16 mouse cellular contexts compared by ENCODE assay signal in the genomic region with DNA sequence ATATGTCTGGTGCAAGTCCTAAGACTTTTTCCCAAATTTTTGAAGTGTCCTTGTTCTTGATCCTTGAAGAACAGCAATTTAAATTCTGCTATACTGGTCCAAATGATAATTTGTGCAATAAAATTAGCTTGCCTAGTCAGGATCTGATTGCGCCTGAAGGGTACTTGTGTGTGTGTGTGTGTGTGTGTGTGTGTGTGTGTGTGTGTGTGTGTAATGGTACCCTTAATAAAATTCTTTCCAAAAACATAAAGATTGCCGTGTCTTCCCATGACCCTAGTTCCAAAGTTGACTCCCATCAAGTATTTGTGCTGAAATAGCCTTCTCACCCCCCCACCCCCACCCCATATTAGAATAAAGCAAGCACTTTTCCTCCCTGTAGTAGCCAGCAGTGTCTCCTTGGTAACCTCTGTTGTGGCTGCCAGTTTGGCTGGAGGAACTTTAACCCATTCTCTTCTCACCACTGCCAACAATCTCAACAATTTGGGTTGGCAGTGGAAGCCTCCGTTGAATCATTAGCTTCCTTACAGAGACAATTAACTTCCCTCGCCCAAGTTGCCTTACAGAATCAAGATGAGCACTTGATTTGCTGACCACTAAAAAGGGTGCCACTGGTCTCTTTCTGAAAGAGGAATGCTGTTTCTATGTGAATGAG.
DNase-seq lines count a peak whose midpoint lies in the region; ATAC-seq and TF ChIP-seq lines count a peak whose summit lies in the region.
"Had no signal": no experiment of that assay in that cellular context is flagged by ENCODE, and none has a peak within 500 bp of the region (broad histone marks: within the 10 kb centered on the region; RNA-seq: fewer than 3 reads in every experiment).

No protein-coding gene starts in this region.

- no peaks in the 10 kb centered on the region for H3K36me3 ChIP-seq in kidney, embryonic 15.5 days
- no peaks in the 10 kb centered on the region for H3K36me3 ChIP-seq in midbrain, embryonic 14.5 days (ENCODE audit: control insufficient read depth, insufficient read depth, low read length)
- H3K36me3 ChIP-seq in midbrain, embryonic 10.5 days, result no peaks in the 10 kb centered on the region
- H3K36me3 ChIP-seq: heart, embryonic 12.5 days; limb, embryonic 10.5 days; stomach, embryonic 15.5 days had no signal

- WGBS in cerebellum, adult 2 months, result 14% methylated on average over 4 of the region's 4 CpGs
- WGBS in kidney, embryonic 15.5 days, result 82% methylated on average over 4 of the region's 4 CpGs
- WGBS in midbrain, embryonic 14.5 days, result 69% methylated on average over 4 of the region's 4 CpGs
- 88% methylated on average over 4 of the region's 4 CpGs for WGBS in midbrain, embryonic 10.5 days

- ATAC-seq in kidney, embryonic 15.5 days (replicated peaks; ENCODE audit: low FRiP score), result no peak
- ATAC-seq in midbrain, embryonic 14.5 days (ENCODE audit: low FRiP score, low TSS enrichment), result peak; percentile 48; the same call in 1 of the 2 replicates

- H3K4me1 ChIP-seq in cerebellum, adult 2 months (ENCODE audit: control insufficient read depth, insufficient read depth, low read length), result no peaks in the 10 kb centered on the region
- no peaks in the 10 kb centered on the region for H3K4me1 ChIP-seq in kidney, embryonic 15.5 days
- no peaks in the 10 kb centered on the region for H3K4me1 ChIP-seq in midbrain, embryonic 14.5 days (ENCODE audit: control insufficient read depth, insufficient read depth, low read length)
- no peaks in the 10 kb centered on the region for H3K4me1 ChIP-seq in midbrain, embryonic 10.5 days
- H3K4me1 ChIP-seq: heart, embryonic 12.5 days; limb, embryonic 10.5 days; stomach, embryonic 15.5 days had no signal

- peak; percentile 6 for DNase-seq in cerebellum, adult 9-10 months
- no peak for DNase-seq in cerebellum, adult 2 months
- peak; percentile 41 for DNase-seq in kidney, adult 11 months
- peak; percentile 33 for DNase-seq in midbrain, embryonic 14.5 days
- no peak for DNase-seq in midbrain, embryonic 10.5 days (ENCODE audit: low spot score)
- DNase-seq in retina, embryonic 14.5 days (ENCODE audit: low spot score), result peak; percentile 10
- DNase-seq in T-cell, adult 2 months (ENCODE audit: low spot score), result no peak
- DNase-seq: adrenal gland, postnatal 36 days; cerebellum, adult 11 months; gastrocnemius, postnatal 36 days; lung, postnatal 36 days had no signal

- no peak overlapping the region for H3K4me3 ChIP-seq in cerebellum, adult 2 months (replicated peaks; ENCODE audit: insufficient read depth, low read depth, low read length)
- H3K4me3 ChIP-seq in kidney, embryonic 15.5 days (replicated peaks), result no peak overlapping the region
- H3K4me3 ChIP-seq in midbrain, embryonic 14.5 days (replicated peaks; ENCODE audit: low read depth, low read length), result no peak overlapping the region
- no peak overlapping the region for H3K4me3 ChIP-seq in midbrain, embryonic 10.5 days
- H3K4me3 ChIP-seq: heart, embryonic 12.5 days; limb, embryonic 10.5 days; stomach, embryonic 15.5 days had no signal

- H3K27me3 ChIP-seq in cerebellum, adult 2 months (ENCODE audit: control insufficient read depth, insufficient read depth, low read length), result no peaks in the 10 kb centered on the region
- no peaks in the 10 kb centered on the region for H3K27me3 ChIP-seq in kidney, embryonic 15.5 days
- no peaks in the 10 kb centered on the region for H3K27me3 ChIP-seq in midbrain, embryonic 14.5 days (ENCODE audit: control insufficient read depth, insufficient read depth, low read length)
- no peaks in the 10 kb centered on the region for H3K27me3 ChIP-seq in midbrain, embryonic 10.5 days (ENCODE audit: low read depth, poor library complexity, severe bottlenecking)
- H3K27me3 ChIP-seq: heart, embryonic 12.5 days; stomach, embryonic 15.5 days had no signal

- H3K4me2 ChIP-seq in kidney, embryonic 15.5 days, result no peak overlapping the region
- no peak overlapping the region for H3K4me2 ChIP-seq in midbrain, embryonic 14.5 days (ENCODE audit: low read length)
- H3K4me2 ChIP-seq: heart, embryonic 12.5 days; stomach, embryonic 15.5 days had no signal

- TF ChIP-seq CTCF in cerebellum, adult 2 months (IDR thresholded peaks at IDR 0.05; ENCODE audit: borderline replicate concordance, insufficient read depth, low read depth, low read length), result no peak

- no peak overlapping the region for H3K27ac ChIP-seq in cerebellum, adult 2 months (ENCODE audit: insufficient read depth, low read length)
- H3K27ac ChIP-seq in kidney, embryonic 15.5 days, result no peak overlapping the region
- H3K27ac ChIP-seq in midbrain, embryonic 14.5 days (replicated peaks; ENCODE audit: low read depth, low read length), result no peak overlapping the region
- H3K27ac ChIP-seq in midbrain, embryonic 10.5 days (replicated peaks), result no peak overlapping the region
- H3K27ac ChIP-seq: limb, embryonic 10.5 days; liver, embryonic 14.5 days; stomach, embryonic 15.5 days had no signal

- no peak overlapping the region for H3K9ac ChIP-seq in kidney, embryonic 15.5 days
- no peak overlapping the region for H3K9ac ChIP-seq in midbrain, embryonic 14.5 days (replicated peaks; ENCODE audit: low read length)
- H3K9ac ChIP-seq: heart, embryonic 12.5 days; liver, embryonic 14.5 days; stomach, embryonic 15.5 days had no signal

- TF ChIP-seq POLR2A in cerebellum, adult 2 months (IDR thresholded peaks at IDR 0.05; ENCODE audit: borderline replicate concordance, insufficient read depth, low read length), result no peak

- no peaks in the 10 kb centered on the region for H3K9me3 ChIP-seq in kidney, embryonic 15.5 days (replicated peaks)
- no peaks in the 10 kb centered on the region for H3K9me3 ChIP-seq in midbrain, embryonic 14.5 days (ENCODE audit: control insufficient read depth, low read length)
- H3K9me3 ChIP-seq in midbrain, embryonic 10.5 days (replicated peaks), result peaks cover 12% of the 10 kb centered on the region; the same call in 1 of the 2 replicates
- H3K9me3 ChIP-seq: limb, embryonic 10.5 days; stomach, embryonic 15.5 days had no signal

Comparison
In these comparisons a context has a peak if more than half of its experiments do, and no peak if none do; other contexts are left out.
1. DNase-seq: peak in cerebellum, adult 9-10 months (single experiment), kidney, adult 11 months (single experiment), midbrain, embryonic 14.5 days (single experiment) and retina, embryonic 14.5 days (single experiment); none in cerebellum, adult 2 months (0 of 2), midbrain, embryonic 10.5 days (single experiment) and T-cell, adult 2 months (single experiment).